Mouse (Mus musculus): Measurements from ENCODE around the gene Rarb.
"Not testable (repeated sequence)": the region's sequence is repeated elsewhere in the genome, so short reads cannot be mapped to it uniquely, and the experiment has no call there.

The Rarb gene

DNA sequence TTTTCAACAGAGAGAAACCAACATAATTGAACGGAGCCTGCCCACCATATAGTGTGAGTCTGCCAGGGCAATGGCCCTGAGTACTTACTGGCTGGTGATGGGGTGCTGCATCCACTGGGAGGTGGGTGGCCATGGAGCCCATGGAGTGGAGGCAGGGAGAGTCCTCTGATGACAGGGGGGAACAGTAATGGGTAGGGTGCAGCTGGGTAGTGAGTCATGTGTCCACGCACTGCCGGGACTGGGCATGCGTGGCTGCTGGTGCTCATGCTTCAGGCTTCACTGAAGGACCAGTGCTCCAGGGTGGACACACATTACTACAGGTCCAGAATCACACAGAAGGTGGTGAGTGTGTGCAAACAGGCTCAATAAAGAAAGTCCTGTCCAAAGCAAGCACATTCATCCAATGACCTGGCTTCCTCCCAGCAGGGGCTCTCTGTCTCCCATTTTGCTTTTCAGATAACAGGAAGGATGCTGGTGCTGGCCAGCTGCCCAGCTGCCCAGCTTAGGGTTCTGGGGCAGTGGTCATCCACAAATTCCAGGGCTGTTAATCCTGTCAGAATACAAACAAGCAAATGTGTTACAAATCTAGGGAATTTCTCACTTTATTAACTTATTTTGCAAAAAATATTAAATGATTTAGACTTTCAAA is at the start of gene Rarb:
Gene Rarb, minus strand, starts transcription at position 555 of the 649 bp plus-strand sequence.
- CTCF ChIA-PET: no interaction called here
- POLR2A ChIA-PET: no interaction called here

DNA sequence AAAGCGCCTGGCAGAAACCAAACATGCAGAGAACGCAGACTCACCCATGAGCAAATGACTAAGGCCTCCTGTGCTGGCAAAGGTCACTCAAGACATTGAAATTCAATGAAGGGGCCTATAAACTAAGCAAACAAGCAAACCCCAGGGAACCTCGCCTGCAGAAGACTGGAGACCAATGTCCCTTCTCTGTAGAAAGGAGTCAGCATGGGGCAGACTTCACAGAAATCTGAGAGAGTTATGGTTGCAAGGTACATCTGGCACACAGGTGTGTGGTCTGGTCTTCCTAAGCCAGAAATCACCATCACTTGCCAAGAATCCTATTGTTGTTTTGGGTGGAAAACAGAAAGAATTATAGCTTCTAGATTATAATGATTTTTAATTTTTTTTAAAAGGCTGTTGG is 23.1 kb upstream of the Rarb start:
- CTCF ChIA-PET: no interaction called here
- POLR2A ChIA-PET: interaction anchor here in 1 of 4 experiments (0.6 kb wide), 1 partner anchor 27 kb away, joined by 3 read pairs; no protein-coding TSS in a partner anchor

DNA sequence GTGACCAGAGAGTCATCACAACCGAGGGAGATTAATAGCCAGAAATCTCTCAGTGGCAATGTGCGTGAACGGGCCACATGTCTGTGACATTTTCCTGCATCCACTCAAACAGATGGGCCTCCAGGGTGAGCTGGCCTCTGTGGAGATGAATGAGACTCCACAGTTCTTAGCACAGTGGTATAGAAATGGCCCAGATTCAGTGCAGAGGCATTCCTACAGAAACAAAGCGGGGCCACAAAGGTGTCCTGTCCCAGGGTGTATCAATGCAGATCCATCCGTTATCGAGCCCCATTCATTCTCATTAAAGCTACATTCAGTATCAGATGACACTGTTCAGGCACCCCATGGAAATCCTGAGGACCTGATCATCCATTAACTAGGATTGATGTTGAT is 22.6 kb upstream of the Rarb start:
- CTCF ChIA-PET: no interaction called here
- POLR2A ChIA-PET: interaction anchor here in 1 of 4 experiments (0.6 kb wide), 1 partner anchor 28 kb away, joined by 3 read pairs; no protein-coding TSS in a partner anchor

DNA sequence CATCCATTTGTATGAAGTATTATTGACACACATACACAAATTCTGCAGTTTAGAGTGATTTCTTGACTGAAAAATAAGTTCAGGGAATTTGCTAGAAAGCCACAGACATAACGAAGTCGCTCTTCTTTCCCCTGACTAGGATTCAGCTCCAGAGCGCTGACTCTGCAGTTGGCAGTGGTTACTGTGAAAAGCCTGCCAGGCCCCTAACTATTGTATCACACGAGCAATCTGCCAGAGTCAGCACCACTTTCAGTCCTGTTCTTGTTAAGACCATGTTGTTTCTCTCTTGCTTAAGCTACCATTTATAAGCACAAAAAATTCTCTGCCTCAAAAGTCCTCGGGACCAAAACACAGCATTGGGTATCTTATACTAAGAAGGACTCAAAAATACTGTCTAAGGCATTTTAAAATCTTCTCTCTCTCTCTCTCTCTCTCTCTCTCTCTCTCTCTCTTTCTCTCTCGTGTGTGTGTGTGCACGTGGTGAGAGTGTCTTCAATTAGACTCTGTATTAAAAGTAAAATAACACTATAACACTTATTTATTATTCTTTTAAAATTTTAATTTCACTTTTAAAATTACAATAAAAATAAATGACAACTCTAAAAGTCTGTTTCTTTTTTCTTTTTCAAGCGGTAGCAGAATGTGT is 22.1 kb upstream of the Rarb start:
- CTCF ChIA-PET: no interaction called here

DNA sequence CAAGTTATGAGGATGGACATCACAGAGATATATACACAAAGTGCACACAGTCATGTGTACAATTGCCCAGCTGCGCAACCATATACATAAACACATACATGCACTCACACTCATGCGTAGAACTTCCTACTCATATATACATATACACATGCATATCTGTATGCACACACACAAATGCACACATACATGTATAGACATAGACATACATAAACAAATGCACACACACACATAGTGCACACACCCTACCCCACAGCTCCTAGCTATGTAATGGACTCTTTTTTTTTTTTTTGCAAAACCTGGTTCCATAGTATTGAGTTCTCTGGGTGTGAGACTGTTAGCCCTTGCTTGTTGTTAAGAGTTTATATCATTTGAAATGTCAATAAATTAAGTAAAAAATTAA is 21.2 kb upstream of the Rarb start:
- ChIA-PET CTCF (no interaction called here), POLR2A (no interaction called here)

More for the DNA sequence above, 22.1 kb upstream of the Rarb start:
- POLR2A ChIA-PET: no interaction called here

DNA sequence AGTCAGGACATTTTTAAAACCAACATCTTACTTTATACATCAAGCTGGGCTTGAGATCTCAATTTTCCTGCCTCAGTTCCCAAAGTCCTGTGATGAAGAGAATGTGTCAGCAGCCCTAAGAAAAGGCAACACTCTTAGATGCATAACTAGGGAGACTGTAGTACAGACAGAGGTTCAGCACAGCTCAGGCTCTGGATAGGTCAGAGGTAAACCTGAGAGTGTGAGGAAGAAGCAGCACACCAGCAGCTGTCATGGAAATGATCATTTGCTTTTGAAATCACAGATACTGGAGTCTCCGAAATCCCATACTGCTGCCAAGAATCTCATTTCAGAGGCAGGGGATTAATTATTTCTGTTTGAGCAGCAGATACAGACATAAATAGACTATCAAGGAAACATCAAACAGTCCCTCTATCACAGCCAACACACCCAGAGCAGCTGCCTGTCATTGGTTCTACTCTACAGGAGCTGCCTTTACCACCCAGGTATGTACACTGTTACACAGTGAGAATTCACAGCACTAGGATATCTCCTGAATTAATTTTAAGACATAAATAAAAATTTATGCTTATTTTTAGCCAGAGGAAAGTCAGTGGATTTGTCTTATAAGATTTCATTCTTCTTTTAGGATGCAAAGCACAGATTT is 3.7 kb downstream of the Rarb start:
- ChIA-PET POLR2A (no interaction called here), CTCF (no interaction called here)

DNA sequence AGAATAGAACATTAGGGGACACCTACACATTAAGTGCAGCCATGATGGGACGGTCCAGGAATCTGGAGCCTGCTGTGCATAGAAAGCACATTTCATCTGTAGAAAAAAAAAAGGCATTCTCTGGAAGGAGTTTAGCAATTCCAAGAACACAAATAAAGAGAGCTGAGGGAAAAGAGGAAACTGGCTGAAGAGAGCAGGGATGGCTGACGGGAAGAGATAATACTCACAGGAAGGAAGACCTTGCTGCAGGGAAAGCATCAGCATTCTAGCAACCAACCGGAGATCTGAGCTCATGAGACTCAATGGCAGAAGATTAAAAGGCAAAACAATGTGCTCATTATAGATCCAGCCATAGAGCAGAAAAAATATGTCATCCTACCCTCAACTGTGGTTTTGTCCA is 12.8 kb downstream of the Rarb start:
- POLR2A ChIA-PET: no interaction called here
- CTCF ChIA-PET: no interaction called here

DNA sequence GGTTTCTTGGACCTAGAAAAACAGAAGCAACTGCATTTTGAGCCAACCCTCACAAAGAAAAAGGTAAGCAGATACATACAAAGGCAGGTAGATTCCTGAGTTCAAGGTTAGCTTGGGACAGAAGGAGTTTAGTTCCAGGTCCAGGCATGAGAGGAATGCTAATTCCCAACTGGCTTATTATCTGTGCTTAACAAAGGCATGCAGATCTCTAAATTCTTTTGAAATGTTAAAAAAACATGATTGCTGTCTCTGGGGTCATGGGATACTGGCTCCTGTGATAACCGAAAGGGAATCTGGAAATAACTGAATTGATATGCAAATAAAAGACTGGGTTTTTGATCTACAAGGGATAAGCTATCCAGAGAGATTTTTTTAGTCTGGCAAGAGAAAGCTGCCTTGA is 28.8 kb downstream of the Rarb start:
- ChIA-PET POLR2A (no interaction called here), CTCF (no interaction called here)

DNA sequence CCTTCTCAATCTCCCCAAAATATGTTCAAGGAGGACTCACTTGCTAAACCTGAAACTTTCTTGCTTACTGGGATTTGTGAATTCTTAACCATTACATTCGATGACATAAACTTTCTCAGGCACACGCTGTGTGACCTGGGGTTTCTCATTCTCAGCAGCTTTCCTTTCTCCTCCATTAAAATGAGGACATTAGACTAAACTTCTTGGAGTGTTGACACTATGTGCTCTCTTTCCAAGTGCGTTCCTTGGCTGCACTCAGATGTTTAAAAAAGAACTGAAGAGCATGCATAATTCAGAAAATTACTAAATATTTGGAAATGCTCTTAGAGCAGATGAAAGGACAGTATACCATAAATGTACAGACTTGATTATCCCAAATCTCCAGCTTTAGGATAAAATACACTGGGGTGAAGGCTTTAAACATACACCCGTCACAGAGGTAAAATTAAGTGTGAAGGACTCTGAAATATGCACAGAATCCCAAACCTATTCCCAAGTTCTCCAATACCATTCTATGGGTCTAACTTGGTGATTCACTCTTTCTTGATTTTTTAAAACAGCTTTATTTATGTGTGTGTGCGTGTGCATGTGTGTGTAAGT is 36.9 kb downstream of the Rarb start:
- ChIA-PET POLR2A (no interaction called here), CTCF (no interaction called here)

DNA sequence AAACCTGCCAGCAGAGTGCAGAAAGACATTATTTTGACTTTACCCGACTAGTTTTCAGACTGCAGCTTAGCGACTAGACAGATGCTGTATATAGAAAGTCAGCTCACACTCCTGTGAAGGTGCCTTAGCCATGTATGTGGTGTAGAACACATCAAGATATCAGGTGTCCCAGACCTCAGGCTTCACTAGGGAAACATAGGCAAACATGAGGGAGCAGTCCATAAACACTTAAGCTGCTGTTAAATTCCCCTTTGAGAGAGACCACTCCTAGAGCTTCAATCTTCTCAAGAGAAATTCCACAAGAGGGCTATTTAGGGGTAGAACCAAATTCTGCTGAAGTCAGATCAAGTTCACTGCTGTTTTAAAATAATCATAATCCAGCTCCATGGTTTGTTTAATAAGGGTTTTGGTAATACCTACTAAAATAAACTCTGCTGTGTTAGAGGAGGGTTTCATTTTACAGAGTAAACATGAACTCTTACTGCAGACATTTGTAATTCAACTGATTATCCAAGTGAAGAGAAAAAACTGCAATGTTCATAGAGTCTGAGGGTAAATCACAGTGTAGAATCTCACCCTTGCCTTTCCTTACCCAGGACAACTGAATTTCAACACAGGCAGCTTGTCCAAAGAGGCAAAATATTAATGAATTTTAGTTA is 42.1 kb downstream of the Rarb start:
- ChIA-PET POLR2A (no interaction called here), CTCF (no interaction called here)

DNA sequence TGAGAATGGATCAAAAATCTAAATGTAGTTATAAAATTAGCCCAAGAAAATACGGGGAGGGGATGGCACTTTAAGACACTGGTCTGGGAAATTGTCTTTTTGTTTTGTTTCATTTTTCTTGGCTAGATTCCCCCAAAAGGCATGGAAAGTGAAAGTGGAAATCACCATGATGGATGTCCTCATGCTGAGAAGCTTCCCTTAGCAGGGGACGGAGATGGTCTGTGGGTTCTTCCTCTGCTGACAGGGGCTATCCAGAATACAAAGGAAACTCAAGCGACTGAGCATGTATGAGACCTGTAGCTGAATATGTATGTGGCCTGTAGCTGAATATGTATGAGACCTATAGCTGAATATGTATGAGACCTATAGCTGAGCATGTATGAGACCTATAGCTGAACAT is 46.0 kb downstream of the Rarb start:
- POLR2A ChIA-PET: no interaction called here
- CTCF ChIA-PET: no interaction called here

DNA sequence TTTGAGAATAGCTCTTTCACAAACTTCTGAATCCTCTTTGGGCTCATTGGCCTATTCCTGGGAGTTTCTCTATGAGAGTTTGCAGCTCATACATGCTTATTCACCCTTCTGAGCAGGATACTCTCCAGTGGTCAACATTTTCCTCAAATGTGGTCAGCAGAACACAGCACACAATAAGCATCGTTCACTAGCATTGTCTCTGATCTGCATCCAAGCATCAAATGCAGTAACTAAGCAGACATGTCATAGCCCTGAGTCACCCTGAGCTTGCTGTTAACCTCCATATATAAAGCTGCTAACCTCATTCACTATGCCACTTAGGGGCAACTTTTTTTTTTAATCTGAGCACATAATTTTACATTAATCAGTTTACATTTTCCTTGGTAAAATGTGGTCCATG is 53.1 kb downstream of the Rarb start:
- CTCF ChIA-PET: no interaction called here

DNA sequence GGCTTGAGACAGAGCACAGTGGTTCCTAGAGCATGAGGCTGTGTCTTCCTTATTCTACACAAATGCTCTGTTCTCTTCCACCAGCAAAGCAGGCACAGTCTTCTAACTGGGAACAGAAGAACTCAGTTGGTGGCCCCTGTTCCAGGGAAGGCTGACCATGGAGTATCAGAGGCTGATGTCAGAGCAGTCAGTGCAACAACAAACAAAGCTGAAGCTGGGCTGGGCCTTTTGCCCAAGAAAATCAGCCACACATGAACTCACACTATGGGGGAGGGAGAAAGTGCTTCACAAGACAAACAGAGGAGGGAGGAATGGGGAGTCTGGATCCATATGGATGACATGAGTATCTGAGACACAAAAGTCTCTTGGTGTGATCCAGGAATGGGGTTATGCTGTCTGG is 56.2 kb downstream of the Rarb start:
- ChIA-PET CTCF (interaction anchor here in 1 of 4 experiments (0.6 kb wide), 1 partner anchor 114 kb away, joined by 4 read pairs; no protein-coding TSS in a partner anchor), POLR2A (no interaction called here)

More for the DNA sequence above, 53.1 kb downstream of the Rarb start:
- POLR2A ChIA-PET: interaction anchor here in 1 of 4 experiments (0.6 kb wide), 1 partner anchor 893 kb away, joined by 3 read pairs; no protein-coding TSS in a partner anchor

DNA sequence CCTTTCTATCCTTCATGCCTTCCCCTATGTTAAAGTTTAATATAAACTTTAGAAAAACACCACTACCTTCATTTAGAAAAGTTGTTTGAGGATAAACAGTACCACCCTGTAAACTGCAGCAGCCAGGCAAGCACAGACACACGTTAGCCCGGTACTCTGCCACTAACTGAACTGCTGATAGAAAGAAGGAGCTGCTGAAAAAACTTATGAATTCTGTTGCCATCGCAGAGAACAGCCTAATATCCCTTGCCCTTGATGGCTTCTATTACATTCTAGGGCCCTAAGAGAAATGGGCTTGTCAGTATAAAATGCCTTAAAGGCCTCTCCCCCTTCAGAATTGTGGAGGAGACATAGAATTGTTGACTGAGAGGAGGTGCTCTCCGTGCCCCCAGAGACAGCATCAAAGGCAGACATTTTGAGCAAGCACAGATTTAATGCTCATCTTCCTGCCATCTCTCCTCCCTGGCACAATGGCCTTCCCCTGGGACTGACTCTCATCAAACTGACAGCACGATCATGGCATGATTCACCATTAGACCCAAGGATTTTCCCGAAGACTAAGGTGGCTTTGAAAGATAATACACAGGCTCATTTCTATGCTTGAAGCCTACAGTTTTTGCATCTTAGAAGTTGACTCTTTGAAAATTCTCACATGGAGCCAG is 60.1 kb downstream of the Rarb start:
- ChIA-PET POLR2A (interaction anchor here in 1 of 4 experiments (0.7 kb wide), 1 partner anchor 18 kb away, joined by 3 read pairs; no protein-coding TSS in a partner anchor), CTCF (no interaction called here)

DNA sequence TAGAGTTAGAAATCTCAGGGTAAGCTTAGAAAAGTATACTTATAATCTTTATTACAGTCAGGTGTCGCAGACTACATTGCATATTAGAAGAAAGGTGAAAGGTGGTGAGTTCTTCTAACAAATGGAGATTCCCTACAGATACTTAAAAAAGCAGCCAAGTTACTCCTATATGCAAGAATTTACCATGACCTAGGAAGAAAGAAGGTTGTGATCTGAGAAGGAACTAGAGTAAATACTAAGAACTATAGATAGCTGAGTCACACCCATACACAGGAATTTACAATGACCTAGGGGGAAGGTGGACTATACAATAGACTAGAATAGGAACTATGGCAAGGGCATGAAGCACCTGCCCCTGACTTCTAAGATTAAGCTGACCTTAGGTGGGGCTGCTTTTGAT is 63.4 kb downstream of the Rarb start:
- CTCF ChIA-PET, POLR2A ChIA-PET: not testable (repeated sequence)

DNA sequence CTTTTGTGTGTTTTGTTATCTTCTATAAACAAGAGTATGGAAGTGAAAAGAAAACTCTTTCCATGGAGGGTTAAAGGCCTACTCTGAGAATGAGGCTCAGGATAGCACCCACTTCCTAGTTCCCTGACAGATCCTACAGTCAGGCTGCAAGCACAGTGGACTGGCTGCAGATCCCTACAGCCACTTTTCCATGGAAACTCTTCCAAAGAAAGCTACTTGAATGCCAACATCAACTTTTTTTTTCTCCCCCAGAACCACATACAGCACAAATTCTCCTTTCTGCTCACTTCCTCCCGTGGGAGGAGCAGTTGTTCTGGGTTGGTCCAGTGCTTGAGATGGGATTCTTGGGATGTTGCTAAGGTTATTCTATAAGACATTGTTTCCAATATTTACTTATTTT is 66.3 kb downstream of the Rarb start:
- ChIA-PET CTCF (no interaction called here), POLR2A (no interaction called here)

DNA sequence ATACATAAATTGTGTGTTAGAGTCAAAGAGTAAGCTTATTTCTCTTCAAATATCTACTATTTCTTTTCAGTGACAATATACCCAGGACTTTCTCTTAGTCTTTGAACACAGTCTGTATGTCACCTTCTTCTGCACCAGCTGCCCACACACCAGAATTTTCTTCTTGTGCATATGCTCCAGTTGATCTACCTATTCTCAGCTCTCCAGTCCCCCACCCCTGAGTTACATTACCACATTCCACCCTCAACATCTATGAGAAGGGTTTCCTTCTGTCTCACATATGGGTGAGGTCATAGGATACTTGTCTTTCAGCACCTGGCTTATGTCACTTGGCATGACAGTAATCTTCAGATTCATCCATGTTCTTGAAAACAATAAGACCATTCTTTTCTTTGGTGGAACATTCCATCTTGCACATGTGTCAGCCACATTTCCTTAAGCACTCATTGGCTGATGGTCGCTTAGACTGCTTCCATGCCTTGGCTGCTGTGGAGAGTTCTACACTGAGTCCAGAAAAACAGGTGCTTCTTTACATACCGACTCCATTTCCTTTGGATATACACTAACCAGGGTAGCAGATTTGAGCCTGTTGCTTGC is 71.9 kb downstream of the Rarb start:
- POLR2A ChIA-PET: no interaction called here

DNA sequence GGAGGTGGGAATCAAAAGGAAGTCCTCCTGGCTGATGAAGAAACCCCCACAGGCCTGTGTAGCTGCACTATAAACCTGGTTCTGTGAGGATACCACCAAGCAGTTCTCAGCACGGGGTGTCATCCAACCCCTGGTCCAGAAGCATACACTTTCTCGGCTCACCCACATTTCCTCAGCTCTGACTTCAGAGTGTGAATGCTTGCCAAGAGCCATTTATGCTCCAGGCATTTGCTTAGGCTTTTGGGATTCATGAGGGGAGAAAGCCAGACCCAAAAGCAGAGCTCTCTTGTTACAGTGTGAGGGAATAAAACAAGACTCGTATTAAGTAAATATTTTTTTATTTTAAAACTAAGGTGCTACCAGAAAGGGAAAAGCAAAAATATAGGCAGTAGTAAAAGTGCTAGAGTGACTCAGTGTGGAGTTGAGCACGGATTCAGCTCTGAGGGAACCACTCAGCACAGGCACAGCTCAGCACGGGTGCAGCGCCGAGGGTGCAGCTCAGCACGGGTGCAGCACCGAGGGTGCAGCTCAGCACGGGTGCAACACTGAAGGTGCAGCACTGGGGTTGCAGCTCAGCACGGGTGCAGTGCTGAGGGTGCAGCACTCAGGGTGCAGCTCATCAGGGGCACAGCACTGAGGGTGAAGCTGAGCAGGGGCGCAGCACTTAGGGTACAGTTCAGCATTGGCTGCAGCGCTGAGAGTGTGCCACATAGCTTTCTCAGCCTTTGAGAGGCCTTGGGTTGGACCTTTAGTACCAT is 77.8 kb downstream of the Rarb start:
- ChIA-PET CTCF (no interaction called here), POLR2A (interaction anchor here in 1 of 4 experiments (1.0 kb wide), 1 partner anchor 18 kb away, joined by 3 read pairs; no protein-coding TSS in a partner anchor)

More for the DNA sequence above, 71.9 kb downstream of the Rarb start:
- CTCF ChIA-PET: no interaction called here

DNA sequence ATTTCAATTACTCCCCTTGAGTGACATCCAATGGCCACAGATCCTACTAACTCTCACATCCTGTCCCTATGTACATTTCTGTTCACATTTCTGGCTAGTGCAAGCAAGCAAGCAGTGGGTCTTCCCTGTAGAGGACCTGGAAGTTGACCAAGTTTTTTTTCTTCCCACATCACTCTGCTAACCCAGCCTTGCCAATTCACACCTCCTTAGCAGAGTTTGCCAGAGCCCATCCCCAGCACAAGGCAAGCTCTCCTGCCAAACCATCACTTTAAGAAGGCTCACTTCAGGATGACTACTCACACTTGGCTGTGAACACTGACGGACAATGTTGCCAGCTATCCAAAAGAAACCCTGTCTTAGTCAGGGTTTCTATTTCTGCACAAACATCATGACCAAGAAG is 80.4 kb downstream of the Rarb start:
- POLR2A ChIA-PET: no interaction called here
- CTCF ChIA-PET: no interaction called here

Data from embryonic stem cell, embryonic (primary cell).